Mouse (Mus musculus) megakaryocyte-erythroid progenitor cell, adult 5 weeks (primary cell): Measurements from ENCODE around the gene Cylc1. TPM values are rescaled to one million over a fixed set of nuclear protein-coding genes. Genes with fewer than 3 reads are reported as not detected.

Experiments
- polyA plus RNA-seq: library from polyadenylated mRNA; stranded (reverse); fragments of >175 nt; gene quantifications from 2 replicates; pipeline ENCODE4 v1.2.3, GENCODE M21; 2012

Gene Cylc1
- polyA plus RNA-seq = not detected in 2 replicates

DNA sequence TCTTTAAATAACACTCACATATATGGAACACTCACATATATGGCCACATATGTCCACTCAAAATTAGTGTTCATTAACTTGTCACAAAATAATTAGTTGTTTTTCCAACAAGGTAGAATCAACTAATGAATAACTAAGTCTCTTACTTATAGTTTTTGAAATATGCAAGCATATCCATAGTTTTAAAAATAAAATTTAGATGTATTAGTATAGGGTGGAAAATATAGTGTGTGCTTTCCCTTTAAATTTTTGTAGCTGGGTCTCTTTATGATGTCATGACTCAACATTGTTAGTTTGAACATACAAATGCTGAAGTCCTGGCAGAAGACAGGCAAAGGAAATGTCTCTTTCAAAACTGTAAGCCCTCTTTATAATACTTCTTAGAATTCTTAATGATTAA, at the start of gene Cylc1:
Gene Cylc1 (plus strand): TSS at position 301 of the 400 bp plus-strand sequence.

DNA sequence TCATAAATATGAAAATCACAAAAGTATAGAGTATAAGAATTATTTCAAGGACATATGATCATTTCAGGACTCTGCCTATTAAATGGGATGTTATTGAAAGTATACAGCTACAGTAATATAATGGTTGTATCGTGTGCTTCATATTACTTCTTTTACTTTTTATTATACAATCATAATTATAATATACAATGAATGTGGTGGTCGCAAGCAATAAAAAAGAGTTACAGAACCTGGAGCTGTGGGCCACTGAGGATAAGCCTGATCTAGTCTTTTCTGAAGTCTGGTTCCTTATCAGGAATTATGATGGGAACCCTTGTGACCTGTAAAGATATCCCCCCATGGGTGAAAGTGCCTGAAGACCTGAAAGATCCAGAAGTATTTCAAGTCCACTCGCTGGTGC, 57.8 kb downstream of the Cylc1 start, which contains the start of gene Gm10112:
Gene Gm10112 (plus strand): TSS at position 301 of the 400 bp plus-strand sequence.

Other genes with a start within 250 kb of the Cylc1 start
- not detected in 2 replicates for gene Gm10112, start 57.9 kb downstream of the Cylc1 start, polyA plus RNA-seq